ENCODE assay signal across 8 mouse cellular contexts in genomic region chr1:74949666-74950050, GRCm38 (mm10). TPM values are rescaled to one million over a fixed set of nuclear protein-coding genes. Genes with fewer than 3 reads are reported as not detected.
DNase-seq lines count a peak whose midpoint lies in the region; ATAC-seq lines count a peak whose summit lies in the region.

No protein-coding gene starts in this region.

- DNase-seq in gastrocnemius, postnatal 10 days = peak; percentile 57
- no peak for DNase-seq in gastrocnemius, postnatal 4 days (ENCODE audit: low spot score in 2 of 2)
- peak; percentile 86 for DNase-seq in kidney, postnatal 10 days
- DNase-seq in right cerebral cortex, postnatal 36 days (ENCODE audit: low spot score in 2 of 2) = no peak
- no peak for DNase-seq in spleen, postnatal 14 days (ENCODE audit: low spot score in 2 of 2)
- DNase-seq in urinary bladder, postnatal 25 days (ENCODE audit: low spot score) = no peak

- 0 out of 2 replicates have a peak overlapping the region, but pooled peaks have one; percentile 0 for H3K4me2 ChIP-seq in heart, embryonic 14.5 days (ENCODE audit: low read length)
- H3K4me2 ChIP-seq in midbrain, embryonic 12.5 days (replicated peaks) = no peak overlapping the region

- no peaks in the 10 kb centered on the region for H3K9me3 ChIP-seq in heart, embryonic 14.5 days (ENCODE audit: control insufficient read depth, low read length)
- no peaks in the 10 kb centered on the region for H3K9me3 ChIP-seq in midbrain, embryonic 12.5 days

- no peak overlapping the region for H3K9ac ChIP-seq in heart, embryonic 14.5 days (ENCODE audit: low read length)
- H3K9ac ChIP-seq in midbrain, embryonic 12.5 days (replicated peaks) = no peak overlapping the region

- H3K4me3 ChIP-seq in heart, embryonic 14.5 days (ENCODE audit: control insufficient read depth in 1 of 2, insufficient read depth in 1 of 2, low read depth in 1 of 2, low read length in 2 of 2) = peak overlapping the region in 1 of 2 experiments; percentile 45; a peak in 2 of 4 replicates
- H3K4me3 ChIP-seq in midbrain, embryonic 12.5 days = 0 out of 2 replicates have a peak overlapping the region, but pooled peaks have one; percentile 4

- no peak for ATAC-seq in heart, embryonic 14.5 days (ENCODE audit: insufficient number of reproducible peaks, insufficient read depth, low FRiP score, low read depth)
- ATAC-seq in midbrain, embryonic 12.5 days (ENCODE audit: low FRiP score, low read depth) = no peak

- WGBS in heart, embryonic 14.5 days = 2% methylated on average over 24 of the region's 24 CpGs
- 4% methylated on average over 24 of the region's 24 CpGs for WGBS in midbrain, embryonic 12.5 days

- no peak overlapping the region for H3K27ac ChIP-seq in heart, embryonic 14.5 days (replicated peaks in 1 of 2; ENCODE audit: control insufficient read depth in 1 of 2, insufficient read depth in 1 of 2, low read depth in 2 of 2, low read length in 2 of 2)
- no peak overlapping the region for H3K27ac ChIP-seq in midbrain, embryonic 12.5 days (replicated peaks)

- peaks cover 99% of the 10 kb centered on the region for H3K27me3 ChIP-seq in heart, embryonic 14.5 days (ENCODE audit: control insufficient read depth, insufficient read depth, low read length)
- H3K27me3 ChIP-seq in midbrain, embryonic 12.5 days = peaks cover 97% of the 10 kb centered on the region

- H3K4me1 ChIP-seq in heart, embryonic 14.5 days (ENCODE audit: control insufficient read depth in 2 of 2, insufficient read depth in 2 of 2, low read length in 2 of 2) = peaks cover 3 to 27% of the 10 kb centered on the region in 2 experiments; a peak in 3 of 4 replicates
- peaks cover 34% of the 10 kb centered on the region for H3K4me1 ChIP-seq in midbrain, embryonic 12.5 days

- H3K36me3 ChIP-seq in heart, embryonic 14.5 days (ENCODE audit: control insufficient read depth, insufficient read depth, low read length) = no peaks in the 10 kb centered on the region
- H3K36me3 ChIP-seq in midbrain, embryonic 12.5 days = no peaks in the 10 kb centered on the region

RNA-seq across cellular contexts. Expression of gene Ihh, which starts 1.8 kb away (rescaled TPM):
- under 1 TPM; 0.16 to 0.23 TPM for total RNA-seq in gastrocnemius, postnatal 10 days (2021)
- under 1 TPM; 0.15 to 0.21 TPM for total RNA-seq in gastrocnemius, postnatal 4 days (2021)
- polyA plus RNA-seq in heart, embryonic 14.5 days (2014; fragmentation: Nextera tagmentation; extraction: Ambion mirVana) = 0.14 TPM in 1 of 2 replicates, not detected in the other
- 0.14 and 0.23 TPM in 2 replicates for polyA plus RNA-seq in midbrain, embryonic 12.5 days (2016; fragmentation: Nextera tagmentation; extraction: Ambion mirVana)

RNA-seq across cellular contexts. Expression of gene Cfap65, which starts 14.3 kb away (rescaled TPM):
- not detected for total RNA-seq in gastrocnemius, postnatal 10 days (2021)
- not detected for total RNA-seq in gastrocnemius, postnatal 4 days (2021)
- polyA plus RNA-seq in heart, embryonic 14.5 days (2014; fragmentation: Nextera tagmentation; extraction: Ambion mirVana) = not detected in 2 replicates
- 0.16 and 0.17 TPM in 2 replicates for polyA plus RNA-seq in midbrain, embryonic 12.5 days (2016; fragmentation: Nextera tagmentation; extraction: Ambion mirVana)

RNA-seq across cellular contexts. Expression of gene Cryba2, which starts 56.7 kb away (rescaled TPM):
- not detected for total RNA-seq in gastrocnemius, postnatal 10 days (2021)
- not detected for total RNA-seq in gastrocnemius, postnatal 4 days (2021)
- polyA plus RNA-seq in heart, embryonic 14.5 days (2014; fragmentation: Nextera tagmentation; extraction: Ambion mirVana) = not detected in 2 replicates
- polyA plus RNA-seq in midbrain, embryonic 12.5 days (2016; fragmentation: Nextera tagmentation; extraction: Ambion mirVana) = not detected in 2 replicates

Comparison
In these comparisons a context has a peak if more than half of its experiments do, and no peak if none do; other contexts are left out.
1. DNase-seq: peak in gastrocnemius, postnatal 10 days (single experiment) and kidney, postnatal 10 days (single experiment); none in gastrocnemius, postnatal 4 days (0 of 2), right cerebral cortex, postnatal 36 days (0 of 2), spleen, postnatal 14 days (0 of 2) and urinary bladder, postnatal 25 days (single experiment).